Mouse (Mus musculus) spleen, adult 2 months (tissue): ENCODE results near the gene Mrc1. TPM values are rescaled to one million over a fixed set of nuclear protein-coding genes. Genes with fewer than 3 reads are reported as not detected.

Experiments
- DNase-seq, 2 experiments: peaks; one replicate each; pipeline versions ENCODE4 v3.0.0 to v3.0.0-alpha.2; 2012 to 2021; ENCODE audit warnings: low spot score in 2 of 2, low read depth in 1 of 2
- H3K27ac ChIP-seq: fragments of 200-500 bp; 2 replicates; pipeline ENCODE4 v1.5.1; 2012; ENCODE audit warnings: low read length, inconsistent platforms; ENCODE audit not compliant: insufficient read depth
- H3K27me3 ChIP-seq: fragments of 200-500 bp; 2 replicates; pipeline ENCODE4 v1.6.1; 2012; ENCODE audit warnings: mild to moderate bottlenecking, moderate library complexity, low read length, inconsistent platforms; ENCODE audit not compliant: control insufficient read depth, insufficient read depth
- H3K36me3 ChIP-seq: fragments of 200-500 bp; 2 replicates; pipeline ENCODE4 v1.6.1; 2012; ENCODE audit warnings: mild to moderate bottlenecking, low read length, inconsistent platforms; ENCODE audit not compliant: control insufficient read depth, insufficient read depth
- H3K4me1 ChIP-seq: fragments of 200-500 bp; 2 replicates; pipeline ENCODE4 v1.6.1; 2011; ENCODE audit warnings: inconsistent platforms; ENCODE audit not compliant: control insufficient read depth, insufficient read depth, insufficient read length
- H3K4me3 ChIP-seq: fragments of 200-500 bp; 2 replicates; pipeline ENCODE4 v1.5.1; 2011; ENCODE audit warnings: mild to moderate bottlenecking, inconsistent platforms; ENCODE audit not compliant: insufficient read depth, insufficient read length; ENCODE audit errors: extremely low read depth
- CTCF ChIP-seq: fragments of 200-500 bp; IDR thresholded peaks from 2 replicates; pipeline ENCODE4 v1.5.1; 2011; ENCODE audit warnings: mild to moderate bottlenecking, inconsistent platforms; ENCODE audit not compliant: insufficient read depth, insufficient read length, insufficient replicate concordance; ENCODE audit errors: extremely low read depth
- POLR2A ChIP-seq: fragments of 200-500 bp; IDR thresholded peaks from 2 replicates; pipeline ENCODE4 v1.6.1; 2011; ENCODE audit warnings: low read depth, low read length, inconsistent platforms
- WGBS: fragments of 180-500 bp; shearing (Covaris S2); methylation state at CpG from one replicate; pipeline ENCODE4 v1.1.7; 2018; 5-methylcytosine and 5-hydroxymethylcytosine counted together
- polyA plus RNA-seq: library from polyadenylated mRNA; depleted of rRNA; stranded (reverse); fragments of >200 nt; gene quantifications from 2 replicates; pipeline ENCODE4 v1.2.3, GENCODE M21; 2012; rRNA removed

Mrc1 gene
- polyA plus RNA-seq, 1 experiment, result 5.8 TPM

DNA sequence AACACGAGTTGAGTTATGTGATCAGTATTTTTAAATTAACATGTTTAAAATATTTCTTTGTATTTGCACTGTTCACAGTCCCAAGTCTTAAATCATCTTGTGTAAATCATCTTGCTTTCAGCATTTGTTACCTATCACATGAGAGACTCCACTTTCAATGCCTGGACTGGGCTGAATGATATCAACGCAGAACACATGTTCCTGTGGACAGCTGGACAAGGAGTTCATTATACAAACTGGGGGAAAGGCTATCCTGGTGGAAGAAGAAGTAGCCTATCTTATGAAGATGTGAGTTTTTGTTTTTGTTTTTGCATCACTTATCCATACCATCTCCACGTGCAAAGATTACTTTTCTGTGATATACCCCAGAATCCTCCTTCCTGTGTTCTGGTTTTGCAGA, 85.9 kb downstream of the Mrc1 start:
- TF ChIP-seq POLR2A (no peak), CTCF (no peak)
- H3K4me3 ChIP-seq, result no peak overlapping the region
- DNase-seq, result no peak
- WGBS, result 82% methylated on average over 3 of the region's 3 CpGs
- no peaks in the 10 kb centered on the region for H3K36me3 ChIP-seq
- H3K27me3 ChIP-seq, result no peaks in the 10 kb centered on the region
- no peaks in the 10 kb centered on the region for H3K4me1 ChIP-seq
- H3K27ac ChIP-seq, result no peak overlapping the region

- Histone ChIP-seq H3K27me3 (no peaks in the 10 kb centered on the region), H3K36me3 (no peaks in the 10 kb centered on the region), H3K27ac (no peak overlapping the region), H3K4me1 (no peaks in the 10 kb centered on the region), H3K4me3 (no peak overlapping the region)
- TF ChIP-seq CTCF (no peak), POLR2A (no peak)
- no peak for DNase-seq
- 74% methylated on average over 14 of the region's 14 CpGs for WGBS
Observed at GRCm38 (mm10) chr2:14341652-14342308, 112.6 kb downstream of the Mrc1 start.

DNA sequence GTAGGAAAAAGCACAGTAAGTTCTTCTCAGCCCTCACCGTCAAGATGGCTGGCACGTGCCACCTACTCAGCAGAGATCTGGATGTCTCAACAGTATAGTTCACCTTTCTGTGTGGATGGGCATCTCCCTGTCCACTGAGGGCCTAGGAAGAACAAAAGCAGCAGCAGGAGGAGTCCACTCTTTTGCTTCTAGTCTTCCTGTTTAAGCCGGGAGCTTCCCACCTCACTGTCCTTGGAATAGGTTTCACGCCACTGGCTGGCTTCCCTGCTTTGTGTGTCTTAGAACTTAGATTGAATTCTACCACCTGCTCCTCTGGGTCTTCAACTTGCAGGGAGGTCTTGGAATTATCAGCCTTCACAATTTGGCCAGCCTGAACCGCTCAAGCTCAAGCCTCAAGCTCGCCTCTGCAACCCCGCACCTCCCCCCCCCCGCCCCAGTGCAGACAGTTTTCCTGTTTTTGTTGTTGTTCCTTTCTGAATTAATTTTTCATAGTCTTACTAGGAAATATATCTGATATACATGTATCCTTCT, 113.2 kb downstream of the Mrc1 start:
- DNase-seq, result no peak
- 91% methylated on average over 8 of the region's 8 CpGs for WGBS

More for the DNA sequence above, 113.2 kb downstream of the Mrc1 start:
- no peak for TF ChIP-seq POLR2A
- TF ChIP-seq CTCF, result no peak
- Histone ChIP-seq H3K4me3 (no peak overlapping the region), H3K27me3 (no peaks in the 10 kb centered on the region), H3K4me1 (no peaks in the 10 kb centered on the region), H3K36me3 (no peaks in the 10 kb centered on the region), H3K27ac (no peak overlapping the region)

Other genes starting within 250 kb of the Mrc1 start
- 4.7 and 13.6 TPM in 2 replicates for gene Hacd1, start 173.3 kb upstream of the Mrc1 start, polyA plus RNA-seq
- gene Stam, start 155.3 kb upstream of the Mrc1 start, polyA plus RNA-seq, result 6.5 and 7.2 TPM in 2 replicates
- gene Tmem236, start 54.9 kb upstream of the Mrc1 start, polyA plus RNA-seq, result not detected in 2 replicates
- 0.02 TPM in 1 of 2 replicates, not detected in the other for gene Slc39a12, start 158.9 kb downstream of the Mrc1 start, polyA plus RNA-seq